Mouse (Mus musculus): ENCODE results near the gene Rptor. TPM values are rescaled to one million over a fixed set of nuclear protein-coding genes. Genes with fewer than 3 reads are reported as not detected.

The Rptor gene
- total and polyA plus RNA-seq, 2 experiments = 11.2 to 18.4 TPM

DNA sequence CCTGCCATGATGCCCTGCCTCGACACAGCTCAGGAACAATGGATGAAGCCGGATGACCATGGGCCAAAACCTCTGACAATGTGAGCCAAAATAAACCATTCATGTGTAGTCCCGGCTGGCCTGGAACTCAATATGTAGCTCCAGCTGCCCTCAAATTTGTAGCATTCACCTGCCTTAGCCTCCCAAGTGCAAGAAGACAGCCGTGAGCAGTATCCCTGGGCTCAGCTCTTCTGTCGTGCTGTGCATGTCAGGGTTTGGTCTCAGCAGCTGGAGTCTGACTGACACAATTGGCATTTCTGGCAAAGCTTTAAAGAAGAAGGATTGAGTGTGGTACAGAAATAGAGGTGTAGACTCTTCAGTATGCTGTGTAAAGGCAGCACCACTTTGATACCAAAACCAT, 276.9 kb downstream of the Rptor start:
- Histone ChIP-seq H3K4me3 (ENCODE audit: insufficient read depth, low read depth, low read length) (no peak overlapping the region), H3K9ac (ENCODE audit: low read depth, low read length) (no peak overlapping the region), H3K36me3 (ENCODE audit: control insufficient read depth, insufficient read depth, low read length) (peaks cover 11% of the 10 kb centered on the region), H3K4me1 (ENCODE audit: control insufficient read depth, insufficient read depth, low read length) (no peaks in the 10 kb centered on the region), H3K27ac (replicated peaks; ENCODE audit: insufficient read depth, low read depth, low read length) (no peak overlapping the region), H3K79me2 (ENCODE audit: control insufficient read depth, insufficient read depth, low read length) (no peaks in the 10 kb centered on the region), H3K27me3 (ENCODE audit: control insufficient read depth, insufficient read depth, low read length) (no peaks in the 10 kb centered on the region)
- DNase-seq (ENCODE audit: extremely low read depth, low read depth, low spot score) = no peak
- 94% methylated on average over 5 of the region's 5 CpGs for WGBS
- TF ChIP-seq CTCF (IDR thresholded peaks at IDR 0.05; ENCODE audit: low read depth, low read length) (no peak), POLR2A (IDR thresholded peaks at IDR 0.05; ENCODE audit: extremely low read depth, insufficient read depth, low read length) (no peak)

- DNase-seq (ENCODE audit: extremely low read depth, low read depth, low spot score) = no peak
- no peak overlapping the region for H3K9ac ChIP-seq (ENCODE audit: low read depth, low read length)
- no peaks in the 10 kb centered on the region for H3K4me1 ChIP-seq (ENCODE audit: control insufficient read depth, insufficient read depth, low read length)
- H3K27me3 ChIP-seq (ENCODE audit: control insufficient read depth, insufficient read depth, low read length) = no peaks in the 10 kb centered on the region
- WGBS = 93% methylated on average over 2 of the region's 2 CpGs
- no peak overlapping the region for H3K4me3 ChIP-seq (ENCODE audit: insufficient read depth, low read depth, low read length)
- no peak overlapping the region for H3K27ac ChIP-seq (replicated peaks; ENCODE audit: insufficient read depth, low read depth, low read length)
- TF ChIP-seq CTCF (IDR thresholded peaks at IDR 0.05; ENCODE audit: low read depth, low read length) (no peak), POLR2A (IDR thresholded peaks at IDR 0.05; ENCODE audit: extremely low read depth, insufficient read depth, low read length) (no peak)
- H3K79me2 ChIP-seq (ENCODE audit: control insufficient read depth, insufficient read depth, low read length) = no peaks in the 10 kb centered on the region
- H3K36me3 ChIP-seq (ENCODE audit: control insufficient read depth, insufficient read depth, low read length) = peaks cover 8% of the 10 kb centered on the region; the same call in 1 of the 2 replicates
Observed at GRCm38 (mm10) chr11:119883646-119884045, 280.9 kb downstream of the Rptor start.

- TF ChIP-seq POLR2A (IDR thresholded peaks at IDR 0.05; ENCODE audit: extremely low read depth, insufficient read depth, low read length) (no peak), CTCF (IDR thresholded peaks at IDR 0.05; ENCODE audit: low read depth, low read length) (no peak)
- H3K9ac ChIP-seq (ENCODE audit: low read depth, low read length) = no peak overlapping the region
- H3K4me3 ChIP-seq (ENCODE audit: insufficient read depth, low read depth, low read length) = no peak overlapping the region
- H3K79me2 ChIP-seq (ENCODE audit: control insufficient read depth, insufficient read depth, low read length) = no peaks in the 10 kb centered on the region
- WGBS = 89% methylated on average over 3 of the region's 3 CpGs
- no peak for DNase-seq (ENCODE audit: extremely low read depth, low read depth, low spot score)
- no peaks in the 10 kb centered on the region for H3K4me1 ChIP-seq (ENCODE audit: control insufficient read depth, insufficient read depth, low read length)
- H3K27ac ChIP-seq (replicated peaks; ENCODE audit: insufficient read depth, low read depth, low read length) = no peak overlapping the region
- H3K36me3 ChIP-seq (ENCODE audit: control insufficient read depth, insufficient read depth, low read length) = peaks cover 6% of the 10 kb centered on the region; the same call in 1 of the 2 replicates
- no peaks in the 10 kb centered on the region for H3K27me3 ChIP-seq (ENCODE audit: control insufficient read depth, insufficient read depth, low read length)
Observed at GRCm38 (mm10) chr11:119889966-119890365, 287.3 kb downstream of the Rptor start.

DNA sequence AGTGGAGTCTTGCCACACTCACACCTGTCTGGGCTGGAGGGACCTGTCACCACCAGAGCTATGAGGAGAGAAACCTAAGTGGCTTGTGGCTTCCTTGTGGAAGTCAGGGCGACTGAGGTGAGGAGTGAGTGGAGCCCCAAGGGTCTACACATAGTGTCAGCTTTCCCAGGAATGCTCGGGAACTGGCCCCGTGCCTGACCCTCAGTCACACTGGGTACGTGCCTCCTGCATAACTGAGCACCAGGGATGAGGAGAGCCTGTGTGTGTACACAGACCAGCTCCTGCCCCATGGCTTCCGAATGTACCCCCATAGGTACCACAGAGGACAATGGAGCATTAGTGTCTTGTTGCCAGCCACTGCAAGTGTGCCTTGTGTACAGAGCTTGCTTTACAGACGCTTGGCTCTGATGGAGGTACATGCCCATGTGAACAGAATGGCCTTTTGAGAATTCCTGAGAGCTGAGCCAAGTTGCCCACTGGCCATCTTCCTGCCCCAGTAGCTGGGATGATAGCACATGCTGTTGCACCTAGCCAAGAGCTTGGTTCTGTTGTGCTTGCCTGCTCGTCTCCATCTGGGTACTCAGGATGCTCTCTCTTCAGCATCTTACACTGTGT, 289.0 kb downstream of the Rptor start:
- no peaks in the 10 kb centered on the region for H3K27me3 ChIP-seq (ENCODE audit: control insufficient read depth, insufficient read depth, low read length)
- TF ChIP-seq POLR2A (IDR thresholded peaks at IDR 0.05; ENCODE audit: extremely low read depth, insufficient read depth, low read length) = no peak
- no peak for TF ChIP-seq CTCF (IDR thresholded peaks at IDR 0.05; ENCODE audit: low read depth, low read length)
- H3K27ac ChIP-seq (replicated peaks; ENCODE audit: insufficient read depth, low read depth, low read length) = no peak overlapping the region
- 93% methylated on average over 7 of the region's 7 CpGs for WGBS
- H3K4me1 ChIP-seq (ENCODE audit: control insufficient read depth, insufficient read depth, low read length) = no peaks in the 10 kb centered on the region
- H3K79me2 ChIP-seq (ENCODE audit: control insufficient read depth, insufficient read depth, low read length) = no peaks in the 10 kb centered on the region
- no peak overlapping the region for H3K9ac ChIP-seq (ENCODE audit: low read depth, low read length)
- no peak for DNase-seq (ENCODE audit: extremely low read depth, low read depth, low spot score)
- H3K36me3 ChIP-seq (ENCODE audit: control insufficient read depth, insufficient read depth, low read length) = peaks cover 4% of the 10 kb centered on the region; the same call in 1 of the 2 replicates
- H3K4me3 ChIP-seq (ENCODE audit: insufficient read depth, low read depth, low read length) = no peak overlapping the region

DNA sequence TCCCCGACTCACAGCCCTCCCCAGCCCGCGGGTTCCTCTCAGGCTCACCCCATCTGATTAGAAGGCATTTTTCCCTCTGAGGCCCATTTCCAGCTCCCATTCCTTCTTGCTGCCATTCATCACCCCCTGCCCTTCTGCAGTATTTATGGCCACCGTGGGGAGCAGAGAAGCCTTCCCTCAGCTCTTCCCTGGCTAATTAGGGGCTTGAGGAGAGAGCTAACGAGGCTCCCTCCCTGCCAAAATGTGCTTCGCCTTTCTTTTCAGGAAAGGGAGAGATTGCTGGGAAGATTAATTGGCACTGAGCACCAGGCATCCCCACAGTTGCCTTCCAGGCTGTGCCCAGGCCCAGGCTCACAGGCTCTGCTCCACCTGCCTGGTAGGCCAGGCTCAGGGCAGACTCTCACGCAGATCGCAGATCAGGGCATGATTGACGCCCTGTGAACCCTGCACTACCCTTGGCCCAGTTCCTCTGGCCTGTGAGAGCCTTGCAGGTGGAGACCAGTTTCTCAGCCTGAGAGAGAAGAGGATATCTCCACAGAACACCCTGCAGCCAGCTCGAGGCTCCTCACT, 291.0 kb downstream of the Rptor start:
- no peaks in the 10 kb centered on the region for H3K4me1 ChIP-seq (ENCODE audit: control insufficient read depth, insufficient read depth, low read length)
- no peaks in the 10 kb centered on the region for H3K79me2 ChIP-seq (ENCODE audit: control insufficient read depth, insufficient read depth, low read length)
- TF ChIP-seq CTCF (IDR thresholded peaks at IDR 0.05; ENCODE audit: low read depth, low read length) = no peak
- TF ChIP-seq POLR2A (IDR thresholded peaks at IDR 0.05; ENCODE audit: extremely low read depth, insufficient read depth, low read length) = no peak
- H3K4me3 ChIP-seq (ENCODE audit: insufficient read depth, low read depth, low read length) = no peak overlapping the region
- no peak overlapping the region for H3K9ac ChIP-seq (ENCODE audit: low read depth, low read length)
- no peak for DNase-seq (ENCODE audit: extremely low read depth, low read depth, low spot score)
- 87% methylated on average over 10 of the region's 10 CpGs for WGBS
- H3K27me3 ChIP-seq (ENCODE audit: control insufficient read depth, insufficient read depth, low read length) = no peaks in the 10 kb centered on the region
- H3K27ac ChIP-seq (replicated peaks; ENCODE audit: insufficient read depth, low read depth, low read length) = no peak overlapping the region
- H3K36me3 ChIP-seq (ENCODE audit: control insufficient read depth, insufficient read depth, low read length) = peaks cover 4% of the 10 kb centered on the region; the same call in 1 of the 2 replicates

DNA sequence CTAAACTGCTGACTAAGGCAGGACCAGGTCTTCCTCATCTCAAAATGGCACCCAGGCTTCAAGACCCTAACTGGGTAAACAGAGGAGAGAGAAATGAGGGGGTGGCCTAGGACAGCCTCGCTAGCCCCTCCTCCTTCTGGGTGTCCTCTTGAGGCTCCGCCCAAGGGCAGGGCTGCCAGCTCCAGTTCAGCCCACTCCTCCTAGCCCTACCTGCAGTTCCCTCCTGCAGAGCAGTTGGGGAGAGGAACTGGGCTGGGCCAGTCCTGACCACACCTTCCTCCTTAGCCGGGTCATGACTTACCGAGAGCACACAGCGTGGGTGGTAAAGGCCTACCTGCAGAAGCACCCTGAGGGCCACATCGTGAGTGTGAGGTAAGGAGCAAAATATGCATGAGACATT, 291.9 kb downstream of the Rptor start:
- no peak overlapping the region for H3K9ac ChIP-seq (ENCODE audit: low read depth, low read length)
- WGBS = 85% methylated on average over 6 of the region's 6 CpGs
- no peak overlapping the region for H3K27ac ChIP-seq (replicated peaks; ENCODE audit: insufficient read depth, low read depth, low read length)
- peaks cover 3% of the 10 kb centered on the region; the same call in 1 of the 2 replicates for H3K36me3 ChIP-seq (ENCODE audit: control insufficient read depth, insufficient read depth, low read length)
- H3K4me1 ChIP-seq (ENCODE audit: control insufficient read depth, insufficient read depth, low read length) = no peaks in the 10 kb centered on the region
- H3K79me2 ChIP-seq (ENCODE audit: control insufficient read depth, insufficient read depth, low read length) = no peaks in the 10 kb centered on the region
- DNase-seq (ENCODE audit: extremely low read depth, low read depth, low spot score) = no peak
- TF ChIP-seq POLR2A (IDR thresholded peaks at IDR 0.05; ENCODE audit: extremely low read depth, insufficient read depth, low read length) (no peak), CTCF (IDR thresholded peaks at IDR 0.05; ENCODE audit: low read depth, low read length) (no peak)
- no peak overlapping the region for H3K4me3 ChIP-seq (ENCODE audit: insufficient read depth, low read depth, low read length)
- no peaks in the 10 kb centered on the region for H3K27me3 ChIP-seq (ENCODE audit: control insufficient read depth, insufficient read depth, low read length)

Measured in liver, adult 2 months (tissue).